Mouse (Mus musculus) bone marrow, adult 2 months (tissue): ENCODE measurements around the gene Zfp668. TPM values are rescaled to one million over a fixed set of nuclear protein-coding genes. Genes with fewer than 3 reads are reported as not detected.

Experiments used
- H3K27ac ChIP-seq: fragments of 200-500 bp; 2 replicates; pipeline ENCODE4 v1.5.1; 2012; ENCODE audit warnings: low read depth, mild to moderate bottlenecking, control low read depth, inconsistent platforms, low read length; ENCODE audit not compliant: control insufficient read depth, poor library complexity, insufficient read depth
- H3K4me1 ChIP-seq: fragments of 200-500 bp; 2 replicates; pipeline ENCODE4 v1.6.1; 2011; ENCODE audit warnings: low read length; ENCODE audit not compliant: control insufficient read depth, insufficient read depth
- H3K4me3 ChIP-seq: fragments of 200-500 bp; replicated peaks from 2 replicates; pipeline ENCODE3; 2011; ENCODE audit warnings: mild to moderate bottlenecking, low read depth, low read length, control low read depth; ENCODE audit not compliant: control insufficient read depth
- CTCF ChIP-seq: fragments of 200-500 bp; IDR thresholded peaks from 2 replicates; pipeline ENCODE4 v1.5.1; 2011; ENCODE audit warnings: low read length, control low read depth; ENCODE audit not compliant: control insufficient read depth, insufficient read depth
- POLR2A ChIP-seq: fragments of 200-500 bp; IDR thresholded peaks from 2 replicates; pipeline ENCODE4 v1.6.1; 2011; ENCODE audit warnings: low read depth, mild to moderate bottlenecking, control low read depth, low read length, borderline replicate concordance; ENCODE audit not compliant: control insufficient read depth
- WGBS: fragments of 180-500 bp; shearing (Covaris S2); methylation state at CpG from one replicate; pipeline ENCODE4 v1.1.7; 2018; 5-methylcytosine and 5-hydroxymethylcytosine counted together
- polyA plus RNA-seq: library from polyadenylated mRNA; stranded (reverse); fragments of >200 nt; gene quantifications from 2 replicates; pipeline ENCODE4 v1.2.4, GENCODE M21; 2011; ENCODE audit warnings: low replicate concordance; ENCODE audit not compliant: missing spikeins, insufficient read depth, insufficient read length

Zfp668 gene
- polyA plus RNA-seq, 1 experiment = 8.3 TPM

- no peaks in the 10 kb centered on the region for H3K4me1 ChIP-seq
- TF ChIP-seq CTCF (no peak), POLR2A (no peak)
- 79% methylated on average over 12 of the region's 12 CpGs for WGBS
- no peak overlapping the region for H3K27ac ChIP-seq
- no peak overlapping the region for H3K4me3 ChIP-seq
These were observed 38.7 kb upstream of the Zfp668 start for GRCm38 (mm10) chr7:127915293-127915692.

GRCm38 (mm10) chr7:127912938-127913337, 36.3 kb upstream of the Zfp668 start:
- H3K27ac ChIP-seq = no peak overlapping the region
- TF ChIP-seq CTCF (no peak), POLR2A (no peak)
- H3K4me1 ChIP-seq = no peaks in the 10 kb centered on the region
- WGBS = 3% methylated on average over 4 of the region's 4 CpGs
- H3K4me3 ChIP-seq = peak overlapping the region; percentile 83

- peak within 1 kb of the TSS; percentile 66 for H3K27ac ChIP-seq
- no peaks in the 10 kb centered on the region for H3K4me1 ChIP-seq
- WGBS = 2% methylated on average over 40 of the region's 40 CpGs
- TF ChIP-seq POLR2A = peak; percentile 70; the same call in 1 of the 2 replicates
- no peak for TF ChIP-seq CTCF
- peak within 1 kb of the TSS; percentile 83 for H3K4me3 ChIP-seq
These were observed 35.7 kb upstream of the Zfp668 start, which contains the start of gene Kat8 for GRCm38 (mm10) chr7:127912190-127912871. Kat8 (plus strand) TSS chr7:127912516.

- TF ChIP-seq POLR2A (no peak), CTCF (no peak)
- Histone ChIP-seq H3K4me1 (peaks cover 2% of the 10 kb centered on the region; the same call in 1 of the 2 replicates), H3K4me3 (no peak overlapping the region), H3K27ac (no peak overlapping the region)
- WGBS = 81% methylated on average over 4 of the region's 4 CpGs
These were observed 32.0 kb upstream of the Zfp668 start for GRCm38 (mm10) chr7:127908656-127909055.

GRCm38 (mm10) chr7:127907939-127908338, 31.3 kb upstream of the Zfp668 start:
- Histone ChIP-seq H3K27ac (no peak overlapping the region), H3K4me3 (no peak overlapping the region), H3K4me1 (peaks cover 2% of the 10 kb centered on the region; the same call in 1 of the 2 replicates)
- 92% methylated on average over 12 of the region's 12 CpGs for WGBS
- TF ChIP-seq CTCF (no peak), POLR2A (no peak)

GRCm38 (mm10) chr7:127903971-127904796, 27.6 kb upstream of the Zfp668 start, which contains the start of gene Bckdk:
Bckdk (plus strand) TSS chr7:127904082.
- 5% methylated on average over 38 of the region's 38 CpGs for WGBS
- Histone ChIP-seq H3K4me3 (peak within 1 kb of the TSS; percentile 82), H3K4me1 (peaks cover 2% of the 10 kb centered on the region; the same call in 1 of the 2 replicates), H3K27ac (peak within 1 kb of the TSS; percentile 66)
- TF ChIP-seq CTCF = no peak
- peak; percentile 65; the same call in 1 of the 2 replicates for TF ChIP-seq POLR2A

- H3K27ac ChIP-seq = no peak overlapping the region
- peaks cover 2% of the 10 kb centered on the region; the same call in 1 of the 2 replicates for H3K4me1 ChIP-seq
These were observed 25.1 kb upstream of the Zfp668 start for GRCm38 (mm10) chr7:127901772-127902171.

GRCm38 (mm10) chr7:127899997-127900396, 23.4 kb upstream of the Zfp668 start:
- Histone ChIP-seq H3K27ac (no peak overlapping the region), H3K4me1 (peaks cover 3% of the 10 kb centered on the region)
- TF ChIP-seq POLR2A (no peak), CTCF (no peak)

More at GRCm38 (mm10) chr7:127901772-127902171, 25.1 kb upstream of the Zfp668 start:
- no peak for TF ChIP-seq CTCF
- no peak for TF ChIP-seq POLR2A
- WGBS = 66% methylated on average over 2 of the region's 2 CpGs
- no peak overlapping the region for H3K4me3 ChIP-seq

More at GRCm38 (mm10) chr7:127899997-127900396, 23.4 kb upstream of the Zfp668 start:
- H3K4me3 ChIP-seq = no peak overlapping the region
- WGBS = 28% methylated on average over 7 of the region's 7 CpGs
